Mouse (Mus musculus): Measurements from ENCODE around the gene Foxp1. TPM values are rescaled to one million over a fixed set of nuclear protein-coding genes. Genes with fewer than 3 reads are reported as not detected.

The Foxp1 gene
- polyA plus RNA-seq, 1 experiment, result 76.1 TPM

DNA sequence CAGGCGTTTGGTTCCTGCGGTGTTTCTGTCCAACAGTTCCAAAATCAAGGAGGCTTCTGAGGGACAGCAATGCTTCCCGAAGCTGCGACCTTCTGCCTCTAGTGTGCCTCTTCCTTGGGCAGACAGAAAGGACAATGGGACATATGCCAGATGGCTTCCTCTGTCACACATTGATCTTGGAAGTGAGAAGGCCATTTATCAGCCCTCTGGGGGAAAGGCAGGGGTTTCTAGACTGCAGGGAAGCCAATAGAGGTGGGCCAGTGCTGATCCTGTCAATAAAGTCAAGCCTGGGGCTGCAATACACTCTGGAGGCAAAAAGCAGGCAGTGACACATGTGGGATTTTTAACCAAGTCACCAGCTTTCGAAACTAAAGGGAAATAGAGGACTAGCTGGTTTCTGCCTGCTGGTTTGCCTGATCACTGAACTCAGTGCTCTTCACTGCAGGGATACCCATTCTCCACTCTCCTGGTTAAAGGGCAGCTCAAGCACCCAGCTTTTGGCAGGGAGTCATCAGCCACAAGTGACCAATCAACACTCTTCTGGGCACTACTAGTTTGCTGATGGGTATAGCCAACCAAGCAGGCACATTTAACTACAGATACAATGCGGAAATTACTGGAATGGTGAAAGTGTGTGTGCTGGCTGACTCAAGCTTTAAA is 315.2 kb downstream of the Foxp1 start:
- no peak overlapping the region for H3K4me3 ChIP-seq (replicated peaks)
- H3K36me3 ChIP-seq (replicated peaks; ENCODE audit: low read length), result no peaks in the 10 kb centered on the region
- no peaks in the 10 kb centered on the region for H3K27me3 ChIP-seq (replicated peaks)
- no peaks in the 10 kb centered on the region for H3K9me3 ChIP-seq
- H3K4me1 ChIP-seq, result peaks cover 50% of the 10 kb centered on the region
- TF ChIP-seq FLI1 (IDR thresholded peaks at IDR 0.05; ENCODE audit: low read length) (no peak), GATA1 (IDR thresholded peaks at IDR 0.05; ENCODE audit: borderline replicate concordance, low read length) (no peak)

DNA sequence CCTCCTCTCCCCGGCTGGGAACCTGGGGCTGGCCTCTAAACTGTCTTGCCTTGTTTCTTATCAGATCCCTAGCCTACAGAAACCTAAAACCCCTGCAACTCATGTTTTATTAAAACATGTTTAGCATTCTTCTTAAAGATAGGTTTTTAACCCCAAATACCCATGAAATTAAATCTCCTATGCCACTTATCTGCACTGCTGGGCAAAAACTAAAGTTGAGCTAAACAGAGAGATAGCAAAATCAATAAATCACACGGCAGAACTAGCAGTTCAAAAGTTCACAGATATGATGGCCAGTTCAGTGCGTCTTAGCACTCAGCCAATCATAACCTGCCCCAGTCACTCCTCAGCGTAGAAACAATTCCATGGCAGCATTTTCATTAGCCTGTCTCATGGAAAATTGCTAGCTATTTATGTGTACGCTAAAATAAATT is 316.1 kb downstream of the Foxp1 start:
- Histone ChIP-seq H3K4me3 (replicated peaks) (no peak overlapping the region), H3K36me3 (replicated peaks; ENCODE audit: low read length) (no peaks in the 10 kb centered on the region), H3K4me1 (peaks cover 44% of the 10 kb centered on the region), H3K27me3 (replicated peaks) (no peaks in the 10 kb centered on the region), H3K9me3 (no peaks in the 10 kb centered on the region)
- TF ChIP-seq FLI1 (IDR thresholded peaks at IDR 0.05; ENCODE audit: low read length), result no peak
- no peak for TF ChIP-seq GATA1 (IDR thresholded peaks at IDR 0.05; ENCODE audit: borderline replicate concordance, low read length)

DNA sequence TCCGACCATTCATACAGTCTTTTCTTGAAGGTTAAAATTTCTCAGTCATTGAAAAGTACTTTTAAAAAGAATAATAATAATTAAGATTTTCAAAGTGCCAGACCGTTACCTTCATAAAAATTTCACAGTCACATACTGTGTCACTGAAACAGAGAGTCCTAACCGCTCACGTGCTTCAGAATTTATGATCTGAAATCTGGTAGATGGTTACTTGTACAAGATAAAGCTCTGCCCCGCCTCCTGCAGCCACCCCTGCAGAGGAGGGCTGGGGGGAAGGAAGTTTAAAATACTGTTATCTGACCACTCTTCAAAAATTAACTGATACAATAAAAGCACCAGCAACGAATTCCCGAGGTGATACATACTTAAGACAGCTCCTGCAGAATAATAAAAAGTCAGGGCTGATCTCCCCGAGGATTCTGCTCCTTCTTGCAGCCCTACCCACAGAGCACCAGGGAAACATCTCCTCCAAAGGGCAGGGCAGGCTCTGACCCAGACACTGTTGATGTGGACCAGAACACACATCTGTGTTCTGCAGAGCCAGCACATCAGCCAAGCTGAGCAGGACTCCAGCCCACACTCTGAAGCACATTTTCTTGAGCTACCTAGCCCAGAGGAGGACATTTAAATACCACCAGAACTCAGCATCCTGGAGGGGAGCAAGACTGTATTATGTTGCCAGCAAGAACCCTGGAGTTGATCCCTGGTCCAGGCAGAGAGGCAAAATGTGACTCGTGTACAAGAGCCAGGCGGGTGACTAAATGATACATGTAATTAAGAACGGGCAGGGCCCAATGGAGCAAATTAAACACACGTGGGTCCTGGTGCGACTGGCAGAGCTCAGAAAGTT is 316.7 kb downstream of the Foxp1 start:
- Histone ChIP-seq H3K36me3 (replicated peaks; ENCODE audit: low read length) (no peaks in the 10 kb centered on the region), H3K27me3 (replicated peaks) (no peaks in the 10 kb centered on the region), H3K4me3 (replicated peaks) (peak overlapping the region; percentile 73), H3K4me1 (peaks cover 46% of the 10 kb centered on the region), H3K9me3 (no peaks in the 10 kb centered on the region)
- no peak for TF ChIP-seq GATA1 (IDR thresholded peaks at IDR 0.05; ENCODE audit: borderline replicate concordance, low read length)
- no peak for TF ChIP-seq FLI1 (IDR thresholded peaks at IDR 0.05; ENCODE audit: low read length)

DNA sequence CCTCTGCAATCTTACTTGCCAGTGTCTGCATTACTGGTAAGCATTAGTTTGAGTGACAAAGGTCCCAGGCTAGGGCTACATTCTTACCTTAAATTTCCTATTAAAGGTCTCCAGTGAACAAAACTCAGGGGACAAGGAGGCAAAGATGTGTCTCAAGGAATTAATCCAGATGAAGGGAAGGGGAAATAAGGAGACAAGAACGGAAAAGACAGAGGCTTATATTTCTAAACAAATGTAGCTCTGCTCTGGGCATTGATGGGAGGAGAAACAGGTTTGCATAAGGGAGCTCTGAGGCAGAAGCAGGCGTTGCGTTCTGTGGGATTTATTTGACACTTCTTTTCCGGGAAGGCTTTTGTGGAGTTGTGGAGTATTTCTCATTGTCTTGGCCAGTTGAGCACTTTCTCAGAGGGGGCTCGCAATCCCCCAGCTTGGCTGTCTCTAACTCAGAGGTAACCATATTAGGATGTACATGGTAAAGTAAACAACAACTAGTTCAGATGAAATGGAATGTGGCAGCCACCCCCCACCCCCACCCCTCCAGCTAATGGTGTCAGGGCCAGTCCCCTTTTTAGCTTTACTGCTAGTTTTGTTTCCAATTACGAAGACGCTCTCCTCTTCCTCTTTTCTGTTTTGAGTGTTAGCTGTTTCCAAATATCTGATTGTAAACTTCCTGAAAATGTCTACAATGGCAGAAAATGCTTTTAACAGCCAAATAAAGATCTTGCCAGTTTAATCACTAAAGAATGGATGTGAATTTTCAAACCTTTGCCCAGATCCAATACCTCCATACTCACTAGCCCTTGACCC is 317.5 kb downstream of the Foxp1 start:
- no peak for TF ChIP-seq GATA1 (IDR thresholded peaks at IDR 0.05; ENCODE audit: borderline replicate concordance, low read length)
- no peak for TF ChIP-seq FLI1 (IDR thresholded peaks at IDR 0.05; ENCODE audit: low read length)
- H3K4me3 ChIP-seq (replicated peaks), result peak overlapping the region; percentile 75
- no peaks in the 10 kb centered on the region for H3K36me3 ChIP-seq (replicated peaks; ENCODE audit: low read length)
- H3K9me3 ChIP-seq, result no peaks in the 10 kb centered on the region
- H3K27me3 ChIP-seq (replicated peaks), result no peaks in the 10 kb centered on the region
- H3K4me1 ChIP-seq, result peaks cover 47% of the 10 kb centered on the region

DNA sequence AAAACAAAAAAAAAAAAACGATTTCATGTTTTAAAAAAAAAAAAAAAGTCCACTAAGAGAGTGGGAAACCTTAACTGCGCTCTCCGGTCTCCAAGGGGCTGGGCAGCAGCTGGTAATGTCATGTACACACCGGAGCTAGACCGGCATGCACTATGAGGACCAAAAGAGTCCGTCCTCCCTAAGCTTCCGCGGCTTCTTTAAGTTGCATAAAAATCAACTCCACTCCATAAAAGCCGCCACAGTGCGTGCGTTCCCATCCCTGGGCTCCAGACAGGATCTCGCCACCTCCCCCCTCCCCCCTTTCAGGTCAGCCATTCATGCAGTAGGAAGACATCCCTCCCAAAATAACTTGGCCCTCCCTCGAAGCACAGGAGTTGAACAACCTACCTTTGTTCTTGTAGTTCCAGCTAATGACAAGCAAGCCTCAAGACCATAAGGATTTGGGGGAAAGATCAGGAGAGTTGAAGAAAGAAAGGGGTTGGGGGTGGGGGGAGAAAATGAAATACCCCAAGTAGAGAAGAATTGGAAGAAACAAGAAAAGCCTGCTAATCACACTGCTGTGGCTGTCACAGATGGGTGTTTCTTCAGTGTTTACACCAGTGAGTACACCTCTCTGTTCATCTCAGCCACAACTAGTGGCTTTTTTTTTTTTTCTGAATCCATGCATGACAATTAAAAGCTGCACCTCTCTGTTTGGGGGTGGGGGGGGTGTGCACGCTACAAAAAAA is 318.3 kb downstream of the Foxp1 start:
- Histone ChIP-seq H3K4me1 (peaks cover 54% of the 10 kb centered on the region), H3K9me3 (no peaks in the 10 kb centered on the region), H3K27me3 (replicated peaks) (no peaks in the 10 kb centered on the region), H3K4me3 (replicated peaks) (peak overlapping the region; percentile 28), H3K36me3 (replicated peaks; ENCODE audit: low read length) (no peaks in the 10 kb centered on the region)
- TF ChIP-seq GATA1 (IDR thresholded peaks at IDR 0.05; ENCODE audit: borderline replicate concordance, low read length) (no peak), FLI1 (IDR thresholded peaks at IDR 0.05; ENCODE audit: low read length) (no peak)

DNA sequence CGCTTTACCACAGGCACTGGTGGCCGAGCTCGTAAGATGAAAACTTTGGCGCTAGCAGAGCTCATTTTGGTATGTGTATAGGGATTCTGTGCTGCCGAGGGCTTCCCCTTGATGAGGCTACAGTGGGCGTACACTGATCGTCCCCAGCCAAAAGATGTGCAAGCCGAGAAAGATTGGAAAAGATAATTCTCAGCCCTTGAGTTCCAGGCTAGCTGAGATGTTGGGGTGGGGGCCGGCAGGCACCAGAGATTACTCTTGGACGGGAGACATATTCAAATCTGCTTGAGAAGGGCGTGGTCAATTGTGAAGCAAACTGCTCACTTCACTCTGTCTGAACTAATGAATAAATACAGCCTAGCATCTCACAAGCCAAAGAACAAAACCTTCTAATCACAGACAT is 319.3 kb downstream of the Foxp1 start:
- H3K4me3 ChIP-seq (replicated peaks), result no peak overlapping the region
- H3K27me3 ChIP-seq (replicated peaks), result no peaks in the 10 kb centered on the region
- peaks cover 55% of the 10 kb centered on the region for H3K4me1 ChIP-seq
- H3K9me3 ChIP-seq, result no peaks in the 10 kb centered on the region
- no peak for TF ChIP-seq GATA1 (IDR thresholded peaks at IDR 0.05; ENCODE audit: borderline replicate concordance, low read length)
- no peak for TF ChIP-seq FLI1 (IDR thresholded peaks at IDR 0.05; ENCODE audit: low read length)
- H3K36me3 ChIP-seq (replicated peaks; ENCODE audit: low read length), result no peaks in the 10 kb centered on the region

DNA sequence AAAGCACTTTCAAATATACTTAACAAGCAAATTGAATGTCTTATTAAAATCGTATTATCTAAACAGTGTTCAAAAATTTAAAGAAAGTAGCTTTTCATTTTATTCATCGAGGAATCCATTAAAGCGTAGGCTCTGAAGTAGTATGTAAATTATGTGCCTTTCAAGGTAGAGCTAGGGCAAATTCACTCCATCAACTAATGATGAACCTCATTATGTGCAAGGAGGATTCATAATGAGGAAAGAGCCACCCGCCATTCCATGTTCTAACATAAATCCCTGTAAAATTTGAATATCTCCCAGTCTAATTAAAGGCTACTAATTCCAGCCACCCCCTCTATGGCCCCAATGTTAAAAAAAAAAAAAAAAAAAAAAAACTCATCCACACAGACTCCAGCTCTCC is 319.7 kb downstream of the Foxp1 start:
- Histone ChIP-seq H3K9me3 (no peaks in the 10 kb centered on the region), H3K4me3 (replicated peaks) (no peak overlapping the region), H3K27me3 (replicated peaks) (no peaks in the 10 kb centered on the region), H3K36me3 (replicated peaks; ENCODE audit: low read length) (no peaks in the 10 kb centered on the region), H3K4me1 (peaks cover 55% of the 10 kb centered on the region)
- no peak for TF ChIP-seq FLI1 (IDR thresholded peaks at IDR 0.05; ENCODE audit: low read length)
- TF ChIP-seq GATA1 (IDR thresholded peaks at IDR 0.05; ENCODE audit: borderline replicate concordance, low read length), result no peak

DNA sequence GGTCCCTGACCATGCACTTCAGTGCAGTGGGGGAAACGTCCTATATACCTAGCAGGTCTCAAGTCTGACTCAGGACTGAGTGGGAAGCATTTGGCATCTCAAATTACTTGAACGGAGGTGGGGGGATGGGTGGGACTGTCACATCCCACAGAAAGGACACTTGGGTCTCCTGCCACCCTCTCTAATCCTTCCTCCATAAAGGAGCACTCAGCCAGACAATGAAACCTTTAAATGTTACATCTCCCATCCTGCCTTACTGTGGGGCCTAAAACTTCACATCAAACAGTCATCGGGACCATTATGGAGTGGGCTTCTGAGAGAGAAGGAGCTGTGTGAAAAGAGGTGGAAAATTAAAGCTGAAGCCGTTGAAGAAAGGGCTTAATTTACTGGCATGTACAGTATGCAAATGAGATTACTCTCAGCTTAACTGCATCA is 321.2 kb downstream of the Foxp1 start:
- H3K27me3 ChIP-seq (replicated peaks), result no peaks in the 10 kb centered on the region
- TF ChIP-seq GATA1 (IDR thresholded peaks at IDR 0.05; ENCODE audit: borderline replicate concordance, low read length) (no peak), FLI1 (IDR thresholded peaks at IDR 0.05; ENCODE audit: low read length) (no peak)
- peaks cover 53% of the 10 kb centered on the region for H3K4me1 ChIP-seq
- no peaks in the 10 kb centered on the region for H3K36me3 ChIP-seq (replicated peaks; ENCODE audit: low read length)
- H3K4me3 ChIP-seq (replicated peaks), result no peak overlapping the region
- H3K9me3 ChIP-seq, result no peaks in the 10 kb centered on the region

DNA sequence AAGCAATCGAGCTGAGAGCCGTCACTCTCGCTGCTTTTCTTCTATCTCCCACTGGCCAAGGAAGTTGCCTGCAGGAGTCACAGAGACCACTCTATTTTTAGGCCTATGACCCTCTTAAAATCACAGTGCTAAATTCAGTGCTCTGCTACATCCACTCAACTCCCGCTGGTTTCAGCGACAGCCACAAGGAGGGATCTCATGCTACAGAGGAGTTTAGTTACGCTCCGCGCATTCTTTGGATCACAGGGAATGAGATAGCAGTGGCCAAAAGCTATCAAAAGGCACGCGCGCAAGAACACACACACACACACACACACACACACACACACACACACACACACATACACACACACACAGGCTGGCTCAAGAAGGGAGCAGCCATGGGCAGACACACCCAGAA is 321.9 kb downstream of the Foxp1 start:
- peaks cover 46% of the 10 kb centered on the region for H3K4me1 ChIP-seq

More for the DNA sequence above, 321.9 kb downstream of the Foxp1 start:
- TF ChIP-seq FLI1 (IDR thresholded peaks at IDR 0.05; ENCODE audit: low read length) (no peak), GATA1 (IDR thresholded peaks at IDR 0.05; ENCODE audit: borderline replicate concordance, low read length) (no peak)
- no peaks in the 10 kb centered on the region for H3K36me3 ChIP-seq (replicated peaks; ENCODE audit: low read length)
- no peaks in the 10 kb centered on the region for H3K27me3 ChIP-seq (replicated peaks)
- no peak overlapping the region for H3K4me3 ChIP-seq (replicated peaks)
- H3K9me3 ChIP-seq, result no peaks in the 10 kb centered on the region
